Mouse (Mus musculus) T-helper 2 cell (primary cell): ENCODE measurements around the gene Ttll6.

Experiments used
- in situ Hi-C: fragments of 300-600 bp; cut with MboI, MseI; formaldehyde crosslinking; loops from one replicate; pipeline ENCODE4 v1.15.1; 2025; ENCODE audit warnings: high pct_unique_total_duplicates

The Ttll6 gene

DNA sequence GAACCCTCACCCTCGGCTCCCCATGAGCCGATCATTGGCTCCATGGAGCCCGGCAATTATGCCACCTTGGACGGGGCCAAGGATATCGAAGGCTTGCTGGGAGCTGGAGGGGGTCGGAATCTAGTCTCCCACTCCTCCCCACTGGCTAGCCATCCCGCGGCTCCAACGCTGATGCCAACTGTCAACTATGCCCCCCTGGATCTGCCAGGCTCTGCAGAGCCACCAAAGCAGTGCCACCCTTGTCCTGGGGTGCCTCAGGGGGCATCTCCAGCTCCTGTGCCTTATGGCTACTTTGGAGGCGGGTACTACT lies 60.8 kb downstream of the Ttll6 start:
- in situ Hi-C loops: no loop called here

DNA sequence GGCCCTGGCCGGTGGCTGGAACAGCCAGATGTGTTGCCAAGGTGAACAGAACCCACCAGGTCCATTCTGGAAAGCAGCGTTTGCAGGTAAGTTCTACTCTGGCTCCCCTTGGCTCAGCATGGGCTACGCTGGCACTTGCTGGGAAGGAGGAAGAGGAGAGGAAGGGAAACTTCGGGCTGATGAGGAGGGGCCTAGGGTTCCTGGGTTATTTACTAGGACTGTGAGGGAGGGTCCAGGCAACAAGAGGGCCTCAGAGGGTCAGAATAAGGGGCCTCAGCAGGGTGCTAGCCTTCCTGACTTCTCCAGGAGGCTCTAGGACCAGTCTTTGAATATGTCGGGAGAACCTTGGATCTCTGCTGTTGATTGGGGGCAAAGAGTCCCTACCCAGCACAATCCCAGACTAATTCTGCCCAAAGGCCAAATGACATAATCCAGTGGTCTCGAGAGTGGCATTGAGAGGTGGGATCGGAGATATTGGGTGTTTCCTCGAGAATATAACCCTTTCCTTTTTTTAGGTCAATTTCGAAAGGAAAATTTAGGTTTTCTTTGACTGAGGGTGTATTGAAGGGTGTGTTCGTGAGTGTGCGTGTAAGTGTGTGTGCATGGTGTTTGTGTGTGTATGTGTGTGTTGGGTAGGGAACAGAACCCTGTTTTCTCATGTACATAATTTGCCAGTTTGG lies 61.5 kb downstream of the Ttll6 start:
- in situ Hi-C loops: no loop called here

DNA sequence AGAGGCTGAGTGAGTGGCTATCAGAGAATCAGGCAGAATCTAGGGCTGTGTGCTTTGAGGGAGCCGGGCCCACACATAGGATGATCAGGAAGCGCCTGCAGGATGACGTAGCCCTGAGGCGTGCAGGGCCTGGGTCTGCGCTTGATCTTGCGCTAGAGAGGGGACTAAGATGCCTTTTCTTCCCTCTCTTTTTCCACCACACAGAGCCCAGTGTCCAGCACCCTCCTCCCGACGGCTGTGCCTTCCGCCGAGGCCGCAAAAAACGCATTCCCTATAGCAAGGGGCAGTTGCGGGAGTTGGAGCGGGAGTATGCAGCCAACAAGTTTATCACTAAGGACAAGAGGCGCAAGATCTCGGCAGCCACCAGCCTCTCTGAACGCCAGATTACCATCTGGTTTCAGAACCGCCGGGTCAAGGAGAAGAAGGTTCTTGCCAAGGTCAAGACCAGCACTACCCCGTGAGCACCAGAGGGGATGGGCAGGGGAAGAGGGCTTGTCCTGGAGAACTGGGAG lies 62.2 kb downstream of the Ttll6 start:
- in situ Hi-C loops: no loop called here

DNA sequence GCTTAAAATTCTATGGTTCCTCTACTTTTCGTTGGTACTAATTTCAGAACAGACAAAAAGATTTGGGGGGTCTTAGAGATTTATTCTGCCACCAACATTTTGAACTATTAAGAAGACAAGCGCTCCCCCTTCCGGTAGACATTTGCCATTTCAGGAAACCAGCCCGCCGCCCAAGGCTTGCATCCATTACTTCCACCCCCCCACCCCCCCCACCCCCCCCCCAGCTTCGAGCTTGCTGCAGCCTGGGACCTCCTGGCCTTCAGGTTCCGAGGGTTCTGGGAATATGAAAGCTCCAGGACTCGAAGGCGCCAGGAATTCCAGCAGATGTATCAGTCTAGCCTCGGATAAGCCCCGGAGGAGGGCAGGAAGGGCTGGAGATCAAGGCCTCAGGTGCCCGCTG lies 65.1 kb downstream of the Ttll6 start:
- in situ Hi-C loops: no loop called here

DNA sequence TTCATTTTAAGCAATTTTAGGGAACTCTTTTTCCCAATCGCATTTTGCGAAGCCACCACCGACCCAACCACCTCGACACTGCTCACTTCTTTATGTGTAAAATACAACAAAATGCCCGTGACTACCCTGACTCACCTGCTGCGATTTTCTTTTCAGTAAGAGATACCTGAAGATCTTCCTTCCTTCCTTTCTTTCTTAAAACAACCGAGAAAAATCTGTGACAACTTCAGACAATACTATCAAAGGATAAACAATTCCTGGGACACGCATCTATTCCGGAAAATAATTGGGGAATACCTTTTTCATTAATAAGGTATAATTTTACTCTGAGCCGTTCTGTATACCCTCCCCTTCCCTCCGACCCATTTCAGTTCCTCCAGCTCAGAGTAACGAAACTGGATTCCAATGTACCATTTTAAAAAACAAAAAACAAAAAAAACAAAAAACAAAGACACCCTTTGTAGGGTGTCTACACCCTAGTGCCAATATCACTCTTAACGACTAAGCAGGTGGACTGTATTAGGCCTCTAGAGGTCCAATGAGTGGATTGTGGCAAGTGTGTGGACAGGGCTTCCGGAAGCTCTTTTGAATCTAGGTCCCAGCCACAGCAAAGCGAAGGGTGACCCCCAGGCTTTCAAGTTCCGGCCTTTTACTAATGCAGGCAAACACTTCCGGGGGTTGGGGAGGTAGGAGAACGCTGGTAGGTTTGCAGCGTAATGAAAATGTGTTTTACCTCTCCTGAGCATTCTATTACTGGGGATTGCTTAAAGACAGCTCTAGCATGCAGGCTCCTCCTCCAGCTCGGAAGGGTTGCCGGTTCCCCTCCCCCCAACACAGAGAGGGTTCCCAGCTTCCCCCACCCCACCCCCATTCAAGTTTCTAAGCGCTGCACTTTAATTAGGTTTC lies 65.8 kb downstream of the Ttll6 start:
- in situ Hi-C loops: no loop called here

DNA sequence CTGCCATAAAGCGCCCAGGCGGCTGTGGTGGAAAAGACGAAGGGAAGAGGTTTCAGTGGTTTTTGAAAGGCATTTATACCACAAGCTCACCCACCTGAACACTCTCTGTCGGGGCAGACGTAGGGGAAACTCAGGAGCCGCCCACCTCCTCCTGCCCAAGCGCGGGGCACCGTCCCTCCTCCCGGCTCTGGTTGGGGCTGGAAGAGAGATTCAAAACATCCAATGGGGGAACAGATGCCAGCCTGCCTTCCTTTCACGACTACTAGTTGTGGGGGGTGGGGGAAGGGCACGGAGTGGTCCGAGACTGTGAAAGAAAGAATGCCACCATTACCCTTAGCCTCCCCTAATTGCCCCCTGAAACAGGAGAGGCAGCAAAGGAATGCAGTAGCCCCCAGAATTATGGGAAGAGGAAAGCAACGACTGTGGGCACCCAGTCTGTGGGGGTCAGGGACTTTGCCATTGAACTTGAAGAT lies 66.6 kb downstream of the Ttll6 start:
- in situ Hi-C loops: no loop called here

DNA sequence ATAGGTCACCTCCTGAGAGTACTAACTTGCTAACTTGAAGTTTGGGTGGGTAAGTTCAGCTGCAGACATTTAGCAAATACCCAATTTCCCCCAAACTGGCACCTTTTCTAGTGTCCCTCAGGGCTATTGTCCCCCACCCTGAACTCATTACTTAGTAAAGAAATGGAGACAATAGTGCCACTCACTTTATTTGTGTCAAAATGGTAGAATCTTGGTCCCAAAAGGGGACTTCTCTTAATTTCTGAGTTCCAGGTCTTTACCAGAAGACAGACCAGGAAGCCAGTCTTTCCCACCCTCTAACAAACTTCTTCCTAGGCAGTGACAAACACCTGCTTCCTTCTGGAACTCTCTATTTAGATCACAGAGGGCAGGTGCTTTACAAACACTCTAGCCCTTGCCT lies 68.2 kb downstream of the Ttll6 start:
- in situ Hi-C loops: no loop called here

DNA sequence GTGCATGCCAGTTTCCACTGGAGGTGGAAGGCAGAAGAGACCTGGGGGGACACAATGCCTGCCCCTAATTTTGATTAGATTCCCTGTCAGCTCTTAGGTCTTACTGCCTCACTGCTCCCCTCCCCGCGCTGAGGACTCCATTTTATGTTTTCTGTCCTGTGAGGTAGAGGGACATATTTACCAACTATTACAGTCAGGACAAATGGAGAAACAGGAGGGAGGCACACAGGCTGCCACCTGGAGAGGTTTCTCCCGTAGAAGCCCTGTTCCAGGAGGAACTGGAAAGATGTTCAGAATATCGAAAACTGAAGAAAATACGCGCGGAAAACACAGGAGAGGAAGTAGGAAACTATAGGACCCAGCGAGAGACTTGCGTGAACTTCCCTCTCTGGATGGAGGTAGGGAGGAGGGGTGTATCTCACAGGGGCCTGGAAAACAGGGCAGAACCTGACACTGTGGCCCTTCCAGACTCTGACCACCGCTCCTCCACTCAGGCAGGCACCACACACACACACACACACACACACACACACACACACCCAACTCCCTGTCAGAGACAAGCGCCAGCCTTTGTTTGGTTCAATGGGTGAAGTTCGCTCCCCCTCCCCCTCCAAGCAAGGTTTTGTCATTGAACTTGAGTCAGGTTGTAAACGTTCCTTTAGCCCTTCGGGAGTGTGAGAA lies 69.0 kb downstream of the Ttll6 start:
- in situ Hi-C loops: no loop called here

DNA sequence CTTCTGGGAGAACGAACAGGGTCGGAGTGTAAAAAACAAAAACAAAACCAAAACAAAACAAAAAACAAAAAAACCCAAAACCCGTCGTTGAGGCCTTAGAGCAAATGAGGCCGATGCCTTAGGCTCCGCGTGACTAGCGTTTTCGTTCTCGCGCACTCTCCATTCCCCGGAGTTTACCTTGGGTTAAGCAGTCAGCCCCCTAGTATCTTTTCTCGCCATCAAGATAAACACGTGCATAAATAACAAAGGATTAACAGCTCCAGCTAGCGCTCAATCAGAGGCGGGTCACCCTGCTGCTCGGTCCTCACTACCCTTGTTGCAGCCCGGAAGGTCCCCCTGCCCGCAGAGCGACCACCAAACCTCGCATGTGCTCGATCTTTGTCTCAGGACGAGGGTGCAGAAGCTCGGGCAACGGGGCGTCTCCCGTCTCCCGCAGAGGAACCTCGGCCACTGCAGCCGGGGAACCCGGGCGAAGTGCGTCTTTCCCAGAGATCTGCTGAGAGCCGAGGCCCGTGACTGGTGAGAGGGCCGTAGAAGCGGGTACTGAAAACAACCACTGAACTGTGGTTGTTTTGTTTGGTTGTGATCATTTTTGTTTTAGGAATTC lies 69.7 kb downstream of the Ttll6 start:
- in situ Hi-C loops: no loop called here

DNA sequence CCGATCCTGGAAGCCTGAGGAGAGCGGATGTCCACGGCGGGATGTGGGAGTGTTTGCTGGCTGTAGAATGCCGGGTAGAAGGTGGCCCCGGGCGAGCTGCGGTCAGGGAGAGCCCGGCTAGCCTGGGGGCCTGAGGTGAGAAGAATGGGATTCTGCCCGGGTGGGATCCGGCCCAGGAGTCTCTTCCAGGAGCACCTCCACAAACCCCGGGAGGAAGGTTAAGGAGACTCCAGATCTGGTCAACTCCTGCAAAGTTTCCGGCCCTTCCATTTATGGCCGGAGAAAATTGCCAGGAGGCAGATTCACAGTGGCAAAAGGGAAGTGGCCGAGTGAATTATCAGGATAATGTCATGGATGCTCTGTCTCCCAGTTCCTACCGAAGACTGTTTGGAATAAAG lies 70.2 kb downstream of the Ttll6 start:
- in situ Hi-C loops: no loop called here

DNA sequence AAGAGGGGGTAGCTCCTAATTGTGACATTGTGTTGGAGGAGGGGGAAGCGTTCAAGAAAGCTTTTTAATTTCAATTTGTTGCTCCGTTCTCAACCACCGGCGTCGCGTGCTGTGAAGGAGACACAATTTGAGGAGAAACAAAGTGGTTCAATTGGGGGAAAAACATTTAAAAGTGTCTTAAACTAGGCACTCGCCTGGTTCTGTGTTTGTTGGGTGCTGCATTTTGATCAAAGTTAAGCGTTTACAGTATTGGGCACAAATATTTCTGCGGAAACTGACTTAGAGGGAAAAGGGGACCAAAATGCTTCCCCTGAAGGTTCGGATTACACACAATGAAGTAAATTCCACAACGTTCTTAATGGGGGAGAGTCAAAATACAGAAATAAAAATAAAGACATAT lies 70.8 kb downstream of the Ttll6 start:
- in situ Hi-C loops: no loop called here

DNA sequence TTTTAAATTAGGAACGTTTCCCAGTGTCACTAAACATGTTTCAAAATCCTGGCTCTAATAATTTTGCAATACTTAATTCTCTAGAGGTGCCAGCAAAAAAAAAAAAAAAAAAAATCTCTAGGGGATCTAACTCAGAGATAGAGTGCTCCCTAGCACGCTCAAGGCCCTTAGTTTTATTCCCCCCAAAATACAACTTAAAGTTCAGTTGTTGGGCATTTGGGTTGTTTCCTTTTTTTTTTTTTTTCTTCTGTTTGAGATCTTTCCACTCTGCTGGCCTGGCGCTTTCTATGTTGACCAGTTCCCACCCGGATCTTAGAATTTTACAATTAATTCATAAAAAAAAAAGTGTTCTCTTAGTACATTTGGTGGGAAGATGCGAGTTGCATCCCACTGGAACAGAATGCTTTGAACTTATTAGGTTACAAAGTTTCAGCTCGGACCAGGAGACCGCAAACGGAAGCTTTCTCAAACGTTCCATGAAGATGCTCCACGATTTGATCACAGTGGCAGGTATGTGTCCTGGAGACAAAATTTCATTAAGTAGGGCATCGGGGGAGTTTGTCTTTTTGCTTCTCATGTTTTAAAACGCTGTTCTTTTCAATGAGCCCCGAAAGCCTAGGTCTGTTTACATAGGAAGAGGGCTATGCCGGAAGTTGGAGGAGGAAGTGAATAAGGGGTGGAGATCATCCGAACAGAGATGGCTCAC lies 72.0 kb downstream of the Ttll6 start:
- in situ Hi-C loops: no loop called here
